Mouse (Mus musculus) cerebellum, adult 2 months (tissue): ENCODE data around the gene Ascl4.

Source experiments
- CTCF ChIP-seq: fragments of 200-500 bp; IDR thresholded peaks from 2 replicates; pipeline ENCODE4 v1.5.1; 2011; ENCODE audit warnings: low read depth, mild to moderate bottlenecking, control low read depth, low read length, moderate library complexity, borderline replicate concordance; ENCODE audit not compliant: insufficient read depth
- POLR2A ChIP-seq: fragments of 200-500 bp; IDR thresholded peaks from 2 replicates; pipeline ENCODE4 v1.6.1; 2011; ENCODE audit warnings: low read length, control low read depth, borderline replicate concordance; ENCODE audit not compliant: insufficient read depth

- TF ChIP-seq CTCF (no peak; the same call in 1 of the 2 replicates), POLR2A (no peak)
Observed at GRCm38 (mm10) chr10:85927676-85928445, at the start of gene Ascl4.
